Mouse (Mus musculus) embryonic facial prominence, embryonic 11.5 days (tissue): Measurements from ENCODE around the gene Olfr1311. TPM values are rescaled to one million over a fixed set of nuclear protein-coding genes. Genes with fewer than 3 reads are reported as not detected.
"Not testable (repeated sequence)": the region's sequence is repeated elsewhere in the genome, so short reads cannot be mapped to it uniquely, and the experiment has no call there.

Source experiments
- ATAC-seq: fragments of 200-750 bp; cut with Nextera tagmentation; replicated peaks from 2 replicates; pipeline ENCODE4 v1.8.0; 2017; ENCODE audit warnings: low read depth; ENCODE audit not compliant: insufficient number of reproducible peaks, low FRiP score, low TSS enrichment
- DNase-seq: peaks from one replicate; pipeline ENCODE4 v3.0.0-alpha.2; 2015; ENCODE audit warnings: low spot score
- H3K27ac ChIP-seq: fragments of 300-500 bp; sonication (generic); replicated peaks from 2 replicates; pipeline ENCODE4 v1.5.1; 2014; ENCODE audit warnings: mild to moderate bottlenecking, low read depth, low read length, control low read depth
- H3K27me3 ChIP-seq: fragments of 300-500 bp; sonication (generic); 2 replicates; pipeline ENCODE4 v1.6.1; 2014; ENCODE audit warnings: mild to moderate bottlenecking, low read length, moderate library complexity, mixed read lengths; ENCODE audit not compliant: control insufficient read depth, insufficient read depth
- H3K36me3 ChIP-seq: fragments of 300-500 bp; sonication (generic); replicated peaks from 2 replicates; pipeline ENCODE4 v1.6.1; 2014; ENCODE audit warnings: low read depth, mild to moderate bottlenecking, low read length, moderate library complexity, mixed read lengths; ENCODE audit not compliant: control insufficient read depth, insufficient read depth
- H3K4me1 ChIP-seq: fragments of 300-500 bp; sonication (generic); 2 replicates; pipeline ENCODE4 v1.6.1; 2014; ENCODE audit warnings: low read length, mixed read lengths; ENCODE audit not compliant: control insufficient read depth, insufficient read depth
- H3K4me2 ChIP-seq: fragments of 300-500 bp; sonication (generic); 2 replicates; pipeline ENCODE4 v1.6.1; 2014; ENCODE audit warnings: low read depth, mild to moderate bottlenecking, control low read depth, low read length, moderate library complexity
- H3K4me3 ChIP-seq: fragments of 300-500 bp; sonication (generic); 2 replicates; pipeline ENCODE4 v1.5.1; 2014; ENCODE audit warnings: low read depth, low read length, control low read depth
- H3K9ac ChIP-seq: fragments of 300-500 bp; sonication (generic); replicated peaks from 2 replicates; pipeline ENCODE4 v1.6.1; 2014; ENCODE audit warnings: mild to moderate bottlenecking, control low read depth, low read length
- H3K9me3 ChIP-seq: fragments of 300-500 bp; sonication (generic); replicated peaks from 2 replicates; pipeline ENCODE4 v1.6.1; 2016; ENCODE audit warnings: mild to moderate bottlenecking, low read length, inconsistent platforms, mixed read lengths; ENCODE audit not compliant: control insufficient read depth
- WGBS: fragments of 180-500 bp; shearing (Covaris S2); extraction: QIAGEN DNeasy Blood & Tissue Kit; methylation state at CpG from one replicate; pipeline ENCODE4 v1.1.7; 2014; 5-methylcytosine and 5-hydroxymethylcytosine counted together
- polyA plus RNA-seq: library from polyadenylated mRNA; unstranded; fragments of >200 nt; fragmentation: Nextera tagmentation; extraction: Ambion mirVana; gene quantifications from 2 replicates; pipeline ENCODE4 v1.2.1, GENCODE M21; 2014

The Olfr1311 gene
- not detected in 2 replicates for polyA plus RNA-seq

DNA sequence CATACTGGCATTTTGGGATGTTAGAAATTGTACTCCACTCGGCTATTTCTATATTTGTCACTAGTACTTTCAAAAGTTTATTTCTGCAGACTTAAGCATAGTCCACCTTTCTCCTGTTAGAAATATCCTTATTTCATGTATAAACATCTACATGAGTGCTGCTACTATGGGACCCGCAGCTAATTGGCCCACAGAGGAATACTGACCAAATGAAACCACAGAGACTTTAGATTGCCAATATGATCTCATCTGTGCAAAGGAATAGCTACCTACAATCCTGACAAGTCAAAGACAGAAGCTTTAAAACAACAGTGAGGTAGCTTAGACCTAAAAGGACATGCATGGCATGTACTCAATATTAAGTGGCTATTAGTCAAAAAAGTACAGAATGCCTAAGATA is at the start of gene Olfr1311:
Gene Olfr1311 (minus strand): TSS at position 101 of the 400 bp plus-strand sequence.
- 96% methylated on average over 2 of the region's 2 CpGs for WGBS
- no peak for DNase-seq
- H3K27me3 ChIP-seq, result no peaks in the 10 kb centered on the region
- H3K9ac ChIP-seq, result no peak within 1 kb of the TSS
- no peak within 1 kb of the TSS for H3K27ac ChIP-seq
- no peaks in the 10 kb centered on the region for H3K36me3 ChIP-seq
- ATAC-seq, result no peak
- H3K9me3 ChIP-seq, result no peaks in the 10 kb centered on the region
- no peak within 1 kb of the TSS for H3K4me2 ChIP-seq
- H3K4me3 ChIP-seq, result no peak within 1 kb of the TSS
- H3K4me1 ChIP-seq, result no peaks in the 10 kb centered on the region

GRCm38 (mm10) chr2:112050138-112050537 is 25.9 kb upstream of the Olfr1311 start, which contains the start of gene Olfr1312:
Olfr1312 (minus strand) TSS chr2:112050238.
- 39% methylated on average over 1 of the region's 1 CpGs for WGBS
- no peak within 1 kb of the TSS for H3K27ac ChIP-seq
- H3K27me3 ChIP-seq, result no peaks in the 10 kb centered on the region
- H3K9me3 ChIP-seq, result no peaks in the 10 kb centered on the region
- no peak within 1 kb of the TSS for H3K9ac ChIP-seq
- no peak within 1 kb of the TSS for H3K4me2 ChIP-seq
- no peaks in the 10 kb centered on the region for H3K36me3 ChIP-seq
- no peaks in the 10 kb centered on the region for H3K4me1 ChIP-seq
- no peak for DNase-seq
- H3K4me3 ChIP-seq, result no peak within 1 kb of the TSS
- ATAC-seq, result no peak

DNA sequence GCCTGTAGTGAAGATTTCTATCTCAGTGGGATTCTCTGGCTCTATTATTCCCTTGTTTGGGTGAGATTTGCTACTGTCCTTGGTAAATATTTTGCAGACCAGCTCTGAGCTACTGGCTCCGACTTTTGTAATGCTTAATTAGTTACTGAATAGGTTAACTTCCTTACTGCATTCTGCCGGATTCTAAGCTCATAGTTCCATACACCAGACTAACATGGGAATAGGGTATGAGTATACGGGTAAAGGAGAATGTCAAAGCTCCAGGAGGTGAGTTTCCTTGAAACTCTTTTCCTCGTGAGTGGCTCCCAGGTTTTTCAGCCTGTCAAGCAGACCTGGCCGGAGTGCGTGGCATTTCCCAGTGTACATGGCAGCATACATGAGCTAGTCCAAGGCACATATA is 2.8 kb upstream of the Olfr1311 start:
- WGBS, result 54% methylated on average over 6 of the region's 6 CpGs
- H3K27me3 ChIP-seq, H3K27ac ChIP-seq, H3K4me3 ChIP-seq, DNase-seq, H3K36me3 ChIP-seq, H3K9me3 ChIP-seq, ATAC-seq, H3K9ac ChIP-seq, H3K4me2 ChIP-seq, H3K4me1 ChIP-seq: not testable (repeated sequence)

- Histone ChIP-seq H3K4me2 (no peak overlapping the region), H3K27me3 (no peaks in the 10 kb centered on the region), H3K4me1 (no peaks in the 10 kb centered on the region), H3K4me3 (no peak overlapping the region), H3K36me3 (no peaks in the 10 kb centered on the region), H3K9me3 (no peaks in the 10 kb centered on the region), H3K27ac (no peak overlapping the region), H3K9ac (no peak overlapping the region)
- DNase-seq (no peak), ATAC-seq (no peak)
- WGBS, result 73% methylated on average over 3 of the region's 3 CpGs
These were observed 9.3 kb downstream of the Olfr1311 start for GRCm38 (mm10) chr2:112014900-112015299.

DNA sequence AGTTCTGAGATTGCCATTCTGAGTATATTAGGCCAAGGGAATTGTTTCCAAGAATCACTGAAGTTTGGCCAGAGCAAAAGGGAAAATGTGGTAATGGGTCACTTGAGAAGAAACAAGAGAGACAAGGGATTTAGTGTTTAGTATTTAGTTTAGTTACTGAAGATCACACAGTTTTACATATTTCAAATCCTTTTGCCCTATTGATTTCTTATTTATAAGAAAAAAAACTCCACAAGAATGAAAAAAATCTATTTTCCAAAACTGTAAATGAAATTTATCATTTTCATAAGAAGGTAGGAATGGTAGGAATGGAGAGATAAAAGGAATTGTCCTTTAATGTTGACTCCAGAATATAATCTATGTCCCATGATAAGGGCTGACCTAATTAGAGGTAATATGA is 11.6 kb downstream of the Olfr1311 start, which contains the start of gene Olfr1310:
Gene Olfr1310 (minus strand): TSS at position 101 of the 400 bp plus-strand sequence.
- no peak for ATAC-seq
- Histone ChIP-seq H3K36me3 (no peaks in the 10 kb centered on the region), H3K4me2 (no peak within 1 kb of the TSS), H3K9me3 (no peaks in the 10 kb centered on the region), H3K9ac (no peak within 1 kb of the TSS), H3K27me3 (no peaks in the 10 kb centered on the region), H3K4me3 (no peak within 1 kb of the TSS), H3K27ac (no peak within 1 kb of the TSS), H3K4me1 (no peaks in the 10 kb centered on the region)
- DNase-seq, result no peak

DNA sequence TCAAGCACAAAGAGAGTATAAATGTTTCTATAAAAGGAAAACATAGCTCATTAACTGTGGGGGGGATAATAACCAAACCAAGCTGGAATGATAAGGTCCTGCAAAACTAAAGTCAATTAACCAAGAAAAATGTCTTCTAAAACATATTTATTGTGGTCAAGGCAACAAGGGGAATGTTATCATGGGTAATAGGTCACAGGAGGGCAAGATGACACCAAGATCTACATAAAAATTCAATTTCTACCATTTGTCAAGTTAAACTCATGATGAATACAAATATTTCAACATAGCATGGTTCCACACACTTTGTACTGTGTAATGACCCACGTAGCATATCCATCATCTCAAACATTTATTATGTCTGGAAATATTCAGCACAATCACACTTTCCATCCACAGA is 34.0 kb downstream of the Olfr1311 start, which contains the start of gene Olfr1309:
Gene Olfr1309 (minus strand): TSS at position 101 of the 400 bp plus-strand sequence.
- Histone ChIP-seq H3K36me3 (no peaks in the 10 kb centered on the region), H3K4me3 (no peak within 1 kb of the TSS), H3K27me3 (no peaks in the 10 kb centered on the region), H3K4me2 (no peak within 1 kb of the TSS), H3K9me3 (no peaks in the 10 kb centered on the region; the same call in 1 of the 2 replicates), H3K9ac (no peak within 1 kb of the TSS), H3K27ac (no peak within 1 kb of the TSS), H3K4me1 (no peaks in the 10 kb centered on the region)
- no peak for DNase-seq
- 68% methylated on average over 1 of the region's 1 CpGs for WGBS
- ATAC-seq, result no peak

Other genes starting within 250 kb of the Olfr1311 start
- gene Olfr1302, start 247.0 kb downstream of the Olfr1311 start, polyA plus RNA-seq, result not detected in 2 replicates
- gene Olfr1303, start 204.1 kb downstream of the Olfr1311 start, polyA plus RNA-seq, result not detected in 2 replicates
- not detected in 2 replicates for gene Olfr1305, start 147.3 kb downstream of the Olfr1311 start, polyA plus RNA-seq
- not detected in 2 replicates for gene Olfr1306, start 108.1 kb downstream of the Olfr1311 start, polyA plus RNA-seq
- not detected in 2 replicates for gene Olfr1307, start 75.0 kb downstream of the Olfr1311 start, polyA plus RNA-seq
- gene Olfr1308, start 59.5 kb downstream of the Olfr1311 start, polyA plus RNA-seq, result not detected in 2 replicates
- not detected in 2 replicates for gene Olfr1309, start 34.1 kb downstream of the Olfr1311 start, polyA plus RNA-seq
- not detected in 2 replicates for gene Olfr1310, start 11.7 kb downstream of the Olfr1311 start, polyA plus RNA-seq
- gene Olfr1312, start 25.8 kb upstream of the Olfr1311 start, polyA plus RNA-seq, result not detected in 2 replicates
- gene Olfr1313, start 53.4 kb upstream of the Olfr1311 start, polyA plus RNA-seq, result not detected in 2 replicates
- gene Olfr1314, start 72.4 kb upstream of the Olfr1311 start, polyA plus RNA-seq, result not detected in 2 replicates
- not detected in 2 replicates for gene Olfr1315-ps1, start 91.0 kb upstream of the Olfr1311 start, polyA plus RNA-seq
- not detected in 2 replicates for gene Olfr1316, start 110.6 kb upstream of the Olfr1311 start, polyA plus RNA-seq
- not detected in 2 replicates for gene Olfr1317, start 115.9 kb upstream of the Olfr1311 start, polyA plus RNA-seq
- gene Olfr1318, start 129.8 kb upstream of the Olfr1311 start, polyA plus RNA-seq, result not detected in 2 replicates
- 10.5 and 11.8 TPM in 2 replicates for gene Lpcat4, start 215.1 kb upstream of the Olfr1311 start, polyA plus RNA-seq
- gene Nutm1, start 234.9 kb upstream of the Olfr1311 start, polyA plus RNA-seq, result 0.06 TPM in 1 of 2 replicates, not detected in the other
- 181 and 189 TPM in 2 replicates for gene Nop10, start 237.5 kb upstream of the Olfr1311 start, polyA plus RNA-seq
- gene Slc12a6, start 241.4 kb upstream of the Olfr1311 start, polyA plus RNA-seq, result 10.3 and 10.4 TPM in 2 replicates
- gene Gm21985, start 241.9 kb upstream of the Olfr1311 start, polyA plus RNA-seq, result not detected in 2 replicates